Mouse (Mus musculus) urinary bladder, postnatal 14 days (tissue): ENCODE measurements around the gene Ttll5.

Experiments used
- DNase-seq: peaks from one replicate; pipeline ENCODE4 v3.0.0; 2021; ENCODE audit warnings: low spot score

The Ttll5 gene

GRCm38 (mm10) chr12:85824438-85825264, at the start of gene Ttll5, which contains the start of gene Erg28:
Gene Ttll5 (plus strand): TSS chr12:85824659.
Gene Erg28 (minus strand): TSS chr12:85824550.
- peak; percentile 93 for DNase-seq

GRCm38 (mm10) chr12:85778962-85779361, 45.5 kb upstream of the Ttll5 start:
- DNase-seq = no peak

GRCm38 (mm10) chr12:85779707-85780106, 44.8 kb upstream of the Ttll5 start:
- DNase-seq = no peak

- no peak for DNase-seq
These were observed 42.9 kb upstream of the Ttll5 start for GRCm38 (mm10) chr12:85781606-85782005.

- DNase-seq = no peak
These were observed 39.3 kb upstream of the Ttll5 start for GRCm38 (mm10) chr12:85784916-85785815.

- no peak for DNase-seq
These were observed 32.3 kb upstream of the Ttll5 start for GRCm38 (mm10) chr12:85792158-85792557.

- DNase-seq = peak; percentile 35
These were observed 31.6 kb upstream of the Ttll5 start for GRCm38 (mm10) chr12:85792821-85793346.

- DNase-seq = no peak
These were observed 30.4 kb upstream of the Ttll5 start for GRCm38 (mm10) chr12:85794094-85794493.

- DNase-seq = no peak
These were observed 28.9 kb upstream of the Ttll5 start for GRCm38 (mm10) chr12:85795551-85795950.

GRCm38 (mm10) chr12:85800031-85800430, 24.4 kb upstream of the Ttll5 start:
- DNase-seq = no peak

- no peak for DNase-seq
These were observed 14.7 kb upstream of the Ttll5 start for GRCm38 (mm10) chr12:85809726-85810125.

- DNase-seq = no peak
These were observed 13.5 kb upstream of the Ttll5 start for GRCm38 (mm10) chr12:85810959-85811358.

- DNase-seq = no peak
These were observed 12.8 kb upstream of the Ttll5 start for GRCm38 (mm10) chr12:85811676-85812075.

- peak; percentile 20 for DNase-seq
These were observed 10.9 kb upstream of the Ttll5 start for GRCm38 (mm10) chr12:85813599-85813998.

- DNase-seq = no peak
These were observed 2.4 kb upstream of the Ttll5 start for GRCm38 (mm10) chr12:85822051-85822450.

- no peak for DNase-seq
These were observed 902 bp downstream of the Ttll5 start for GRCm38 (mm10) chr12:85825361-85825760.

GRCm38 (mm10) chr12:85825822-85826221, 1.4 kb downstream of the Ttll5 start:
- no peak for DNase-seq

GRCm38 (mm10) chr12:85828856-85829255, 4.4 kb downstream of the Ttll5 start:
- DNase-seq = no peak

- DNase-seq = no peak
These were observed 5.4 kb downstream of the Ttll5 start for GRCm38 (mm10) chr12:85829866-85830265.

GRCm38 (mm10) chr12:85830691-85831090, 6.2 kb downstream of the Ttll5 start:
- DNase-seq = no peak

- no peak for DNase-seq
These were observed 10.1 kb downstream of the Ttll5 start for GRCm38 (mm10) chr12:85834543-85834942.

- no peak for DNase-seq
These were observed 13.3 kb downstream of the Ttll5 start for GRCm38 (mm10) chr12:85837765-85838164.
